Mouse (Mus musculus) neural tube, embryonic 15.5 days (tissue): ENCODE results near the gene Grk5. TPM values are rescaled to one million over a fixed set of nuclear protein-coding genes. Genes with fewer than 3 reads are reported as not detected.

Experiments used
- polyA plus RNA-seq: library from polyadenylated mRNA; unstranded; fragments of >200 nt; fragmentation: Nextera tagmentation; extraction: Ambion mirVana; gene quantifications from 2 replicates; pipeline ENCODE4 v1.2.1, GENCODE M21; 2015

Gene Grk5
- polyA plus RNA-seq, 1 experiment from 2014 or later = 2.6 TPM

Other genes with a start within 250 kb of the Grk5 start
- gene Nanos1, start 133.8 kb upstream of the Grk5 start, polyA plus RNA-seq = 12.8 and 15.5 TPM in 2 replicates
- gene Eif3a, start 99.1 kb upstream of the Grk5 start, polyA plus RNA-seq = 101 and 117 TPM in 2 replicates
- gene Fam45a, start 78.2 kb upstream of the Grk5 start, polyA plus RNA-seq = 40.6 and 41.5 TPM in 2 replicates
- gene Sfxn4, start 28.3 kb upstream of the Grk5 start, polyA plus RNA-seq = 11.0 and 13.0 TPM in 2 replicates
- gene Prdx3, start 15.2 kb upstream of the Grk5 start, polyA plus RNA-seq = 132 and 133 TPM in 2 replicates